Mouse (Mus musculus) MEL (cell line): ENCODE data around the gene Gstp1. TPM values are rescaled to one million over a fixed set of nuclear protein-coding genes. Genes with fewer than 3 reads are reported as not detected.

Source experiments
- DNase-seq: peaks from one replicate; pipeline ENCODE4 v3.0.0; 2011; ENCODE audit warnings: low read depth, low spot score
- H3K27ac ChIP-seq: 2 replicates; pipeline ENCODE4 v1.5.1; 2012; ENCODE audit warnings: low read depth, mild to moderate bottlenecking, control low read depth, low read length, moderate library complexity; ENCODE audit not compliant: control insufficient read depth
- H3K27me3 ChIP-seq, 2 experiments: fragments of 150-350 bp in 1 of 2; sonication (generic) in 1 of 2; 2 replicates each; pipeline ENCODE4 v1.6.1; 2012; ENCODE audit warnings: low read length in 2 of 2, mild to moderate bottlenecking in 2 of 2, improper control_type of control experiment in 1 of 2, moderate library complexity in 1 of 2; ENCODE audit not compliant: insufficient read depth in 2 of 2, control insufficient read depth in 1 of 2
- H3K36me3 ChIP-seq, 2 experiments: 2 replicates each; pipeline ENCODE4 v1.6.1; 2012 to 2014; ENCODE audit warnings: low read length in 2 of 2, improper control_type of control experiment in 1 of 2, inconsistent platforms in 1 of 2, mild to moderate bottlenecking in 1 of 2; ENCODE audit not compliant: insufficient read depth in 2 of 2, control insufficient read depth in 1 of 2
- H3K4me1 ChIP-seq, 2 experiments: fragments of 150-350 bp in 1 of 2; sonication (generic) in 1 of 2; 2 replicates each; pipeline ENCODE4 v1.6.1; 2012; ENCODE audit warnings: low read length in 2 of 2, improper control_type of control experiment in 1 of 2, mild to moderate bottlenecking in 1 of 2; ENCODE audit not compliant: insufficient read depth in 2 of 2, control insufficient read depth in 1 of 2
- H3K4me3 ChIP-seq, 2 experiments: fragments of 150-350 bp in 1 of 2; sonication (generic) in 1 of 2; 2 replicates each; pipeline ENCODE4 v1.5.1; 2012; ENCODE audit warnings: low read depth in 2 of 2, low read length in 2 of 2, mild to moderate bottlenecking in 2 of 2, moderate library complexity in 2 of 2, control low read depth in 1 of 2, improper control_type of control experiment in 1 of 2; ENCODE audit not compliant: control insufficient read depth in 1 of 2, insufficient read depth in 1 of 2
- H3K79me2 ChIP-seq: 2 replicates; pipeline ENCODE4 v1.6.1; 2012; ENCODE audit warnings: mild to moderate bottlenecking, low read length, moderate library complexity; ENCODE audit not compliant: control insufficient read depth, poor library complexity, insufficient read depth
- H3K9ac ChIP-seq: 2 replicates; pipeline ENCODE4 v1.6.1; 2012; ENCODE audit warnings: low read depth, mild to moderate bottlenecking, control low read depth, low read length, moderate library complexity; ENCODE audit not compliant: control insufficient read depth, poor library complexity, severe bottlenecking
- H3K9me3 ChIP-seq: fragments of 150-350 bp; sonication (generic); replicated peaks from 2 replicates; pipeline ENCODE4 v1.6.1; 2012; ENCODE audit warnings: mild to moderate bottlenecking, low read length, improper control_type of control experiment, moderate library complexity; ENCODE audit not compliant: insufficient read depth
- CHD2 ChIP-seq: IDR thresholded peaks from 2 replicates; pipeline ENCODE4 v1.6.1; 2011; ENCODE audit warnings: low read length, improper control_type of control experiment
- CTCF ChIP-seq, 3 experiments: IDR thresholded peaks in 2 of 3; conservative IDR thresholded peaks in 1 of 3; 2 replicates each; pipeline ENCODE4 v1.5.1; 2011 to 2012; ENCODE audit warnings: low read length in 3 of 3, low read depth in 2 of 3, mild to moderate bottlenecking in 2 of 3, improper control_type of control experiment in 1 of 3, inconsistent platforms in 1 of 3, mixed read lengths in 1 of 3, moderate library complexity in 1 of 3; ENCODE audit not compliant: control insufficient read depth in 1 of 3, insufficient read depth in 1 of 3, poor library complexity in 1 of 3, severe bottlenecking in 1 of 3
- ELF1 ChIP-seq: IDR thresholded peaks from 2 replicates; pipeline ENCODE4 v1.6.1; 2014; ENCODE audit warnings: low read depth, mild to moderate bottlenecking, inconsistent platforms, low read length, improper control_type of control experiment, moderate library complexity
- EP300 ChIP-seq, 2 experiments: IDR thresholded peaks; 2 replicates each; pipeline ENCODE4 v1.6.1; 2011; ENCODE audit warnings: improper control_type of control experiment in 2 of 2, low read length in 2 of 2, low read depth in 1 of 2, mild to moderate bottlenecking in 1 of 2
- ETS1 ChIP-seq: IDR thresholded peaks from 2 replicates; pipeline ENCODE4 v1.6.1; 2012; ENCODE audit warnings: low read depth, mild to moderate bottlenecking, inconsistent platforms, low read length, improper control_type of control experiment, moderate library complexity
- GATA1 ChIP-seq: IDR thresholded peaks from 2 replicates; pipeline ENCODE4 v1.6.1; 2011; ENCODE audit warnings: low read depth, low read length, improper control_type of control experiment
- HCFC1 ChIP-seq: IDR thresholded peaks from 2 replicates; pipeline ENCODE4 v1.6.1; 2012; ENCODE audit warnings: low read depth, mild to moderate bottlenecking, inconsistent platforms, low read length, improper control_type of control experiment, moderate library complexity
- JUND ChIP-seq: IDR thresholded peaks from 2 replicates; pipeline ENCODE4 v1.6.1; 2011; ENCODE audit warnings: low read depth, mild to moderate bottlenecking, improper control_type of control experiment, low read length
- KAT2A ChIP-seq: conservative IDR thresholded peaks from 2 replicates; pipeline ENCODE4 v1.6.1; 2012; ENCODE audit warnings: low read depth, low read length, improper control_type of control experiment, inconsistent platforms
- MAX ChIP-seq: IDR thresholded peaks from 2 replicates; pipeline ENCODE4 v1.6.1; 2011; ENCODE audit warnings: low read length, improper control_type of control experiment
- MXI1 ChIP-seq: IDR thresholded peaks from 2 replicates; pipeline ENCODE4 v1.6.1; 2011; ENCODE audit warnings: mild to moderate bottlenecking, low read depth, low read length, improper control_type of control experiment
- MYB ChIP-seq: IDR thresholded peaks from 2 replicates; pipeline ENCODE4 v1.6.1; 2011; ENCODE audit warnings: mild to moderate bottlenecking, low read depth, low read length, improper control_type of control experiment
- MYC ChIP-seq: IDR thresholded peaks from 2 replicates; pipeline ENCODE4 v1.6.1; 2011; ENCODE audit warnings: low read depth, mild to moderate bottlenecking, low read length, improper control_type of control experiment, moderate library complexity
- NELFE ChIP-seq: IDR thresholded peaks from 2 replicates; pipeline ENCODE4 v1.6.1; 2011; ENCODE audit warnings: low read depth, low read length, improper control_type of control experiment
- POLR2AphosphoS5 ChIP-seq: IDR thresholded peaks from 2 replicates; pipeline ENCODE4 v1.6.1; 2012; ENCODE audit warnings: low read depth, borderline replicate concordance, mild to moderate bottlenecking, inconsistent platforms, low read length, moderate library complexity, mixed read lengths
- RCOR1 ChIP-seq: IDR thresholded peaks from 2 replicates; pipeline ENCODE4 v1.6.1; 2012; ENCODE audit warnings: low read depth, mild to moderate bottlenecking, inconsistent platforms, low read length, improper control_type of control experiment
- SMC3 ChIP-seq: IDR thresholded peaks from 2 replicates; pipeline ENCODE4 v1.6.1; 2011; ENCODE audit warnings: low read depth, low read length, improper control_type of control experiment
- USF1 ChIP-seq: IDR thresholded peaks from 2 replicates; pipeline ENCODE4 v1.6.1; 2014; ENCODE audit warnings: low read depth, mild to moderate bottlenecking, inconsistent platforms, low read length, improper control_type of control experiment, moderate library complexity
- ZKSCAN1 ChIP-seq: IDR thresholded peaks from 2 replicates; pipeline ENCODE4 v1.6.1; 2012; ENCODE audit warnings: low read depth, mild to moderate bottlenecking, inconsistent platforms, low read length, improper control_type of control experiment, moderate library complexity
- ZMIZ1 ChIP-seq: IDR thresholded peaks from 2 replicates; pipeline ENCODE4 v1.6.1; 2012; ENCODE audit warnings: low read depth, mild to moderate bottlenecking, inconsistent platforms, low read length, improper control_type of control experiment, moderate library complexity
- ZNF384 ChIP-seq: IDR thresholded peaks from 2 replicates; pipeline ENCODE4 v1.6.1; 2012; ENCODE audit warnings: low read depth, mild to moderate bottlenecking, inconsistent platforms, low read length, improper control_type of control experiment
- polyA plus RNA-seq, 2 experiments: library from polyadenylated mRNA; stranded (reverse) in 1 of 2; unstranded in 1 of 2; fragments of >175 nt in 1 of 2; fragments of >200 nt in 1 of 2; gene quantifications; 2 replicates each; pipeline versions ENCODE4 v1.2.1 to v1.2.4; 2012; ENCODE audit warnings: low replicate concordance in 2 of 2, low read depth in 1 of 2; ENCODE audit not compliant: insufficient read length in 2 of 2, insufficient read depth in 1 of 2, missing spikeins in 1 of 2
- total RNA-seq: library from RNA; depleted of rRNA; stranded (reverse); fragments of 300-350 nt; gene quantifications from 2 replicates; pipeline ENCODE4 v1.2.3, GENCODE M21; 2012

Gene Gstp1
- total and polyA plus RNA-seq, 3 experiments = 251 to 369 TPM; not detected in 1

DNA sequence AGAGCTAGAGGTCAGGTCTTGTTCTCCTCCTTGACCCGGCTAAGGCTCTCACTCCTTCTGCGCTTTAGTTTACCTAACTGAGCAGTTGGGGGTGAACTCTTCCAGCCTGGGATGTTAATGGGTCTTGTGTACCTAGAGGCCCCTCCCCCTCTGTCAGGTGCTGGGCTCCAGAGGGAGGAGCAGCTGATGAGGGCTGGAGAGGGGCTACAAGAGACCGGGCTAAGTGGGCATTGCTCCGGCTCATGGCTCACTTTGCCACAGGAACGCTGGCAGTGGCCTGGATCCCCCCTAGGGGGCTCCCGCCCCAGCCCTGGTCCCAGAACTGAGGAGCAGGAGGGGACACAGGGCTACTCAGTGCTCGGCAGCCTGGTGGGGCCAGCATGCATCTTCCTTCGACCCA is 46.0 kb upstream of the Gstp1 start:
- Histone ChIP-seq H3K9me3 (no peaks in the 10 kb centered on the region), H3K27me3 (peaks cover 0 to 1% of the 10 kb centered on the region in 2 experiments; a peak in 2 of 4 replicates), H3K36me3 (no peaks in the 10 kb centered on the region), H3K4me1 (peaks cover 0 to 5% of the 10 kb centered on the region in 2 experiments; a peak in 1 of 4 replicates), H3K79me2 (no peaks in the 10 kb centered on the region), H3K27ac (no peak overlapping the region)
- no peak for DNase-seq
- TF ChIP-seq MYB (no peak), CTCF (IDR thresholded peaks at IDR 0.05 in 2 of 3, conservative IDR thresholded peaks at IDR 0.05 in 1 of 3; ENCODE audit: control insufficient read depth in 1 of 3, insufficient read depth in 1 of 3, low read depth in 2 of 3, low read length in 3 of 3, poor library complexity in 1 of 3, severe bottlenecking in 1 of 3) (peak in 2 of 3 experiments; percentile 0 to 10; a peak in 1 of 6 replicates), RCOR1 (no peak), MXI1 (no peak)
- TF ChIP-seq, all 39 proteins: peak for 1
- Histone ChIP-seq H3K4me3 (no peak overlapping the region), H3K9ac (no peak overlapping the region)

DNA sequence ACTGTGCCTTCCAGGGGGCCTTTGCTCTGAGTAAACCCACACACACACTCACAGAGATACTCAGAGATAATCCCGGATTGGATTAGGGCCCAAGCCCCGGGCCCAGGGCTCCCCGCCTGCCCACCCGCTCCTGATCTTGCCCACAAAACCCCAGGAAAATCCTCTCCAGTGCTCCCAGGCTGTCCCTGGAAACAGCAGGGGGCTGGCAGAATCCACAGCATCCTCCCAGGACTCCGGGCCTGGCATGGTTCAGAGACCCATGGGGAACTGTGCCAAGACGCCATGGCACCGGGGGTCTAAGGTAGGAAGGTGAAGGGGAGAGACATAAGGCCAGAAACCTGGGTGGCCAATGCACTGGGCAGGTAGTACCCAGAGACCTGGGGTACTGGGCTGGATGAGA is 45.5 kb upstream of the Gstp1 start:
- peaks cover 0 to 1% of the 10 kb centered on the region in 2 experiments; a peak in 2 of 4 replicates for H3K27me3 ChIP-seq

DNA sequence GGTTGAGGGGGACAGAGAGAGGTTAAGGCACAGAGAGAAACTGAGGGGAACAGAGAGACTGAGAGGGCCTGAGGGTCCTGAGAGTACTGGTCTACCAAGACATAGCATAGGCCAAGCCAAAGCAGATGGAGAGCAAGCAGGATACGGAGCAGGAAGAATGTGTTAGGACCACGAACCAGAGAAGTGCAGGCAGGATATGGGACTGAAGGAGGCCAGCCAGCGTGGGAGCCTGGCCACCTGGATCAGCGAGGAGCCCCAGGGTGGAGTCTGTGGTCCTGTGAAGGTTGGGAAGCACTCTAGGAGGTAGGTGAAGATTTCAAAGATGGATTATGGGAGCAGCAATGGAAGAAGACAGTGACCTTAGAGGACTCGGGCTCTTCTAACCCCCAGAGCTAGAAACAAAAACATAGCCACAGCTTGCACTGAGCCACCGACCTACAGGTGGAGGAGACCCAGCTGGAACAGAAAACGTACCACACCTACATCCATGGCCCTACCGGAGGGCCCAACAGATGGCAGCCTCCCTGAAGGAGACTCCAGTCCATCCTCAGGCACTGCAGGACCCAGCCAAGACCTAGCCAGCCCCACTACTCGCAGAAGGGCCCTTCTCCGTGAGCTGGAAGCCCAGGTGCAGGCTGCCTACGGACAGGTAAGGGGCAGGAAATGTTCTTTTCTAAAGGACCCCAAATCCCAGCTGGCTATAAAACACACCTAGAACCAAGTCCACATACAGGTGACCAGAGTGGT is 44.6 kb upstream of the Gstp1 start:
- TF ChIP-seq POLR2AphosphoS5 (no peak), KAT2A (no peak), CHD2 (no peak), USF1 (no peak), MYC (no peak), JUND (no peak), ELF1 (no peak), MAX (no peak), ZMIZ1 (no peak), RCOR1 (no peak), ETS1 (no peak), HCFC1 (no peak)
- Histone ChIP-seq H3K9ac (no peak overlapping the region), H3K27ac (no peak overlapping the region), H3K9me3 (no peaks in the 10 kb centered on the region), H3K27me3 (peaks cover 1% of the 10 kb centered on the region in 2 experiments; a peak in 3 of 4 replicates), H3K4me3 (no peak overlapping the region), H3K4me1 (peaks cover 0 to 5% of the 10 kb centered on the region in 2 experiments; a peak in 1 of 4 replicates), H3K36me3 (no peaks in the 10 kb centered on the region), H3K79me2 (no peaks in the 10 kb centered on the region)
- no peak for DNase-seq

More for the DNA sequence above, 45.5 kb upstream of the Gstp1 start:
- H3K27ac ChIP-seq = no peak overlapping the region
- H3K4me1 ChIP-seq = peaks cover 0 to 5% of the 10 kb centered on the region in 2 experiments; a peak in 1 of 4 replicates
- no peaks in the 10 kb centered on the region for H3K9me3 ChIP-seq
- no peak for DNase-seq
- no peak overlapping the region for H3K4me3 ChIP-seq
- no peak overlapping the region for H3K9ac ChIP-seq
- TF ChIP-seq CTCF (IDR thresholded peaks at IDR 0.05 in 2 of 3, conservative IDR thresholded peaks at IDR 0.05 in 1 of 3; ENCODE audit: control insufficient read depth in 1 of 3, insufficient read depth in 1 of 3, low read depth in 2 of 3, low read length in 3 of 3, poor library complexity in 1 of 3, severe bottlenecking in 1 of 3) (no peak), POLR2AphosphoS5 (no peak), ZNF384 (no peak), JUND (no peak), GATA1 (no peak), SMC3 (no peak), HCFC1 (no peak), ETS1 (no peak), KAT2A (no peak), NELFE (no peak), RCOR1 (no peak), ZKSCAN1 (no peak), USF1 (no peak), ZMIZ1 (no peak), EP300 (IDR thresholded peaks at IDR 0.05; ENCODE audit: low read depth in 1 of 2, low read length in 2 of 2) (no peak)
- TF ChIP-seq, all 39 proteins: peak for 0
- Histone ChIP-seq H3K36me3 (no peaks in the 10 kb centered on the region), H3K79me2 (no peaks in the 10 kb centered on the region)
